Mouse (Mus musculus) liver, adult 2 months (tissue): ENCODE data around the gene Parp12. TPM values are rescaled to one million over a fixed set of nuclear protein-coding genes. Genes with fewer than 3 reads are reported as not detected.

Source experiments
- DNase-seq: peaks from one replicate; pipeline ENCODE4 v3.0.0-alpha.2; 2011; ENCODE audit warnings: low read depth, low spot score; ENCODE audit errors: extremely low read depth
- H3K27ac ChIP-seq: fragments of 200-500 bp; replicated peaks from 2 replicates; pipeline ENCODE4 v1.5.1; 2012; ENCODE audit warnings: low read depth, mild to moderate bottlenecking, control low read depth, inconsistent platforms, low read length; ENCODE audit not compliant: insufficient read depth
- H3K27me3 ChIP-seq: fragments of 200-500 bp; 2 replicates; pipeline ENCODE4 v1.6.1; 2012; ENCODE audit warnings: mild to moderate bottlenecking, moderate library complexity, low read length, inconsistent platforms; ENCODE audit not compliant: control insufficient read depth, insufficient read depth
- H3K36me3 ChIP-seq: fragments of 200-500 bp; 2 replicates; pipeline ENCODE4 v1.6.1; 2012; ENCODE audit warnings: low read length, inconsistent platforms; ENCODE audit not compliant: control insufficient read depth, insufficient read depth
- H3K4me1 ChIP-seq: fragments of 200-500 bp; 2 replicates; pipeline ENCODE4 v1.6.1; 2011; ENCODE audit warnings: low read length; ENCODE audit not compliant: control insufficient read depth, insufficient read depth
- H3K4me3 ChIP-seq: fragments of 200-500 bp; 2 replicates; pipeline ENCODE4 v1.5.1; 2011; ENCODE audit warnings: low read depth, mild to moderate bottlenecking, control low read depth, low read length, moderate library complexity; ENCODE audit not compliant: insufficient read depth
- H3K79me2 ChIP-seq: fragments of 200-500 bp; 2 replicates; pipeline ENCODE4 v1.6.1; 2012; ENCODE audit warnings: inconsistent platforms, mild to moderate bottlenecking, low read length, moderate library complexity; ENCODE audit not compliant: control insufficient read depth, insufficient read depth
- H3K9ac ChIP-seq: fragments of 200-500 bp; 2 replicates; pipeline ENCODE4 v1.6.1; 2012; ENCODE audit warnings: low read depth, mild to moderate bottlenecking, control low read depth, inconsistent platforms, low read length
- CTCF ChIP-seq: fragments of 200-500 bp; IDR thresholded peaks from 2 replicates; pipeline ENCODE4 v1.5.1; 2011; ENCODE audit warnings: low read depth, low read length, control low read depth
- POLR2A ChIP-seq: fragments of 200-500 bp; IDR thresholded peaks from 2 replicates; pipeline ENCODE4 v1.6.1; 2011; ENCODE audit warnings: low read length, control low read depth; ENCODE audit not compliant: insufficient read depth; ENCODE audit errors: extremely low read depth
- WGBS: fragments of 180-500 bp; shearing (Covaris S2); methylation state at CpG from one replicate; pipeline ENCODE4 v1.1.7; 2018; 5-methylcytosine and 5-hydroxymethylcytosine counted together
- polyA plus RNA-seq: library from polyadenylated mRNA; depleted of rRNA; stranded (reverse); fragments of >200 nt; gene quantifications from 2 replicates; pipeline ENCODE4 v1.2.3, GENCODE M21; 2012
- total RNA-seq: library from RNA; depleted of rRNA; stranded (reverse); fragments of >200 nt; gene quantifications from 2 replicates; pipeline ENCODE4 v1.2.3, GENCODE M21; 2014

Gene Parp12
- total and polyA plus RNA-seq, 2 experiments: 30.5 to 44.3 TPM

DNA sequence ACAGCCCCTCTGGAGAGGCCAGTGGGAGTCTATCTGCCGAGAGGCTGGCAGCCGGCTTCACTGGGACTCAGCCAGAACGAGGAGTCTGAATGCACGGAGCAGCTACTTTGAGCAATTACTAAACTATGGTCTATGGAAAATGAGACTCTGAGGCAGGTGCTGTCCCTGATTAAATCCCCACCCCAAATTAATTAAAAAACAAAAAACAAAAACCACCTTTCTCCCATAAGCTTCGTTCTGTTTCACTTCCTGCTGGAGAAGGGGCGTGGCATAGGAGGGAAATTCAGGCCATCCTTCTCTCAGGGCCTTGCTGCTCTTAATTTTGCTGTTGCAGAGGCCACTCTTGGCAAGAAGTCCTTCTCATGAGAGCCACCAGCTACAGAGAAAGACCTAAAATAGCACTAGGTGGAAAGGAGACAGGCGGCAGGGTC, 62.3 kb downstream of the Parp12 start:
- H3K27me3 ChIP-seq: no peaks in the 10 kb centered on the region
- DNase-seq: no peak
- H3K4me1 ChIP-seq: peaks cover 12% of the 10 kb centered on the region
- no peak overlapping the region for H3K9ac ChIP-seq
- WGBS: 73% methylated on average over 7 of the region's 7 CpGs
- TF ChIP-seq POLR2A (no peak), CTCF (no peak)
- H3K36me3 ChIP-seq: no peaks in the 10 kb centered on the region
- no peak overlapping the region for H3K27ac ChIP-seq
- H3K79me2 ChIP-seq: no peaks in the 10 kb centered on the region
- H3K4me3 ChIP-seq: no peak overlapping the region

- Histone ChIP-seq H3K27ac (no peak overlapping the region), H3K79me2 (no peaks in the 10 kb centered on the region), H3K36me3 (no peaks in the 10 kb centered on the region), H3K27me3 (no peaks in the 10 kb centered on the region), H3K4me1 (peaks cover 6% of the 10 kb centered on the region), H3K4me3 (no peak overlapping the region), H3K9ac (no peak overlapping the region)
- no peak for DNase-seq
- 87% methylated on average over 6 of the region's 6 CpGs for WGBS
- no peak for TF ChIP-seq CTCF
- no peak for TF ChIP-seq POLR2A
Observed at GRCm38 (mm10) chr6:39054878-39055508, 63.2 kb downstream of the Parp12 start.

GRCm38 (mm10) chr6:39054206-39054864, 63.8 kb downstream of the Parp12 start:
- H3K4me1 ChIP-seq: peaks cover under 1% of the 10 kb centered on the region; the same call in 1 of the 2 replicates
- no peak overlapping the region for H3K9ac ChIP-seq
- WGBS: 89% methylated on average over 13 of the region's 13 CpGs
- H3K27me3 ChIP-seq: no peaks in the 10 kb centered on the region
- DNase-seq: no peak
- H3K4me3 ChIP-seq: no peak overlapping the region
- H3K36me3 ChIP-seq: no peaks in the 10 kb centered on the region
- no peaks in the 10 kb centered on the region for H3K79me2 ChIP-seq
- H3K27ac ChIP-seq: no peak overlapping the region
- no peak for TF ChIP-seq CTCF
- no peak for TF ChIP-seq POLR2A

DNA sequence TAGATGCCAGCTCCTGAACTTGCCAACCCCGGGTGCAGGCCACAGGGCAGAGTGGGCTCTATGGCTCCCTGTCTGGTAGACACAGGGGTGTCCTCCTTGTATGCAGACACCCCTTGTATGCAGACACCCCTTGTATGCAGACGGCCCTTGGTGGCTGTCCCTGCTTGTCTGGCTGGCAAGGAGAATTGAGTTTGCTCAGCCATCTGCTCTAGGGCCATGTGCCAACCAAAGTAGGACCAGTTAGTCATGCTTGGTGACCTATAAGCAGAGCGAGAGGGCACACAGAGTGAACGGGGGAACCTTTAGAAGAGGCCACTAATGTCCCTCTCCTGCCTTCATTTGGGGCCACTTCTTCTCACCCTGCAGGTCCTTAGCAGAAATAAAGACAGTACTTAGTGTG, 65.5 kb downstream of the Parp12 start:
- H3K4me1 ChIP-seq: no peaks in the 10 kb centered on the region
- no peak overlapping the region for H3K27ac ChIP-seq
- no peaks in the 10 kb centered on the region for H3K36me3 ChIP-seq
- H3K27me3 ChIP-seq: no peaks in the 10 kb centered on the region
- TF ChIP-seq POLR2A (no peak), CTCF (no peak)
- DNase-seq: no peak
- no peak overlapping the region for H3K9ac ChIP-seq
- no peaks in the 10 kb centered on the region for H3K79me2 ChIP-seq
- H3K4me3 ChIP-seq: no peak overlapping the region
- 80% methylated on average over 4 of the region's 4 CpGs for WGBS

- whole genome bisulfite sequencing: 65% methylated on average over 9 of the region's 9 CpGs
- H3K4me1 ChIP-seq: no peaks in the 10 kb centered on the region
- H3K79me2 ChIP-seq: no peaks in the 10 kb centered on the region
- H3K36me3 ChIP-seq: no peaks in the 10 kb centered on the region
- no peak for DNase-seq
- no peak overlapping the region for H3K9ac ChIP-seq
- H3K4me3 ChIP-seq: no peak overlapping the region
- TF ChIP-seq POLR2A: no peak
- TF ChIP-seq CTCF: no peak
- H3K27me3 ChIP-seq: no peaks in the 10 kb centered on the region
- no peak overlapping the region for H3K27ac ChIP-seq
Observed at GRCm38 (mm10) chr6:39051799-39052556, 66.2 kb downstream of the Parp12 start.

DNA sequence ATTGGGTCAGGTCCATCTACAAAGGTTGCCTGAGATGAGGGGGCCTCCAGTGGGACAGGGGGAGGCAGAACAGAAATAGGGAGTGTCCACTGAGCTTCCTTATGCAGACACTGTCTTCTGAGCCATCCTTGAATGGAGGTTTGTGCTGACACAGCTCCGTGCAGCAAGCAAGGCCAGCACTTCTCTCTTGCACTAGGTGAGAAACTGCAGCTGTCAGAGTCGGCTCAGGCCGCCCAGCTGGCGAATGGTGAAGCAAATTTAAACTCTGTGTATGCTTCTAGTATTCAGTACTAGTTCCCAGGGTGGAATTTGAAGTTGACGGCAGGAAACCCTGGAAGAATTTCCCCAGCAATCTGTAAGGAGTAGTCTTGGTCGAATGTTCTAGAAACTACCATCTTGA, 67.3 kb downstream of the Parp12 start:
- no peak for TF ChIP-seq CTCF
- no peak for TF ChIP-seq POLR2A

More for the DNA sequence above, 67.3 kb downstream of the Parp12 start:
- Histone ChIP-seq H3K4me3 (no peak overlapping the region), H3K27ac (no peak overlapping the region), H3K36me3 (no peaks in the 10 kb centered on the region), H3K27me3 (no peaks in the 10 kb centered on the region), H3K79me2 (no peaks in the 10 kb centered on the region), H3K4me1 (no peaks in the 10 kb centered on the region), H3K9ac (no peak overlapping the region)
- DNase-seq: no peak
- 85% methylated on average over 6 of the region's 6 CpGs for WGBS
